Comparison of ENCODE assay signal across 17 mouse cellular contexts in the genomic region with DNA sequence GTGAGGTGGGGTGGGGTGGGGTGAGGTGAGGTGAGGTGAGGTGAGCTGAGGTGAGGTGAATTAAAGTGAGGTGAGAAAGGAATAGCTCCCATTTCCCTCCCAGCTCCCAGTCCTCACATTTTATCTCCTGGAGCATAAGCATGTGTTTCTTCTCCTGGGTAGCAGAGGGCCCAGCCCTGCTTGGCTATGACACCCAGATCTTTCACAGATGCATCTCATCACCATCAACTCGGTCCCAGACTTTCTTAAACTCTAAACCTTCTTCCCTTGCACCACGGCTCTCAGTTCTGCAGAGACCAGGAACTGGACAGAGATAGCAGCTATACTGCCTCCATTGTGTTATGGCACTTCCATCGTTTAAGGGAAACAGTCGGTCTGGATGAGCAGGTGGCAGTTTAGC.
DNase-seq lines count a peak whose midpoint lies in the region; ATAC-seq and TF ChIP-seq lines count a peak whose summit lies in the region.
"Had no signal": no experiment of that assay in that cellular context is flagged by ENCODE, and none has a peak within 500 bp of the region (broad histone marks: within the 10 kb centered on the region; RNA-seq: fewer than 3 reads in every experiment).

No protein-coding gene starts in this region.

- DNase-seq in left cerebral cortex, adult 2 months (ENCODE audit: extremely low spot score in 1 of 2, low spot score in 2 of 2): no peak
- no peak for DNase-seq in left cerebral cortex, adult 11 months (ENCODE audit: low spot score)
- DNase-seq in forebrain, embryonic 14.5 days (ENCODE audit: low spot score): no peak
- no peak for DNase-seq in midbrain, postnatal 0 days (ENCODE audit: low spot score)
- DNase-seq in retina, postnatal 1 day: no peak
- DNase-seq: adrenal gland, postnatal 25 days; cerebellum, postnatal 14 days; gastrocnemius, postnatal 36 days; kidney, postnatal 14 days; liver, postnatal 0 days; right cerebral cortex, postnatal 4 days; thymus, adult 2 months had no signal

- TF ChIP-seq CTCF in left cerebral cortex, adult 2 months (IDR thresholded peaks at IDR 0.05): no peak
- no peak for TF ChIP-seq CTCF in midbrain, postnatal 0 days (IDR thresholded peaks at IDR 0.05)

- H3K27ac ChIP-seq in left cerebral cortex, adult 2 months: peak overlapping the region; percentile 77; the same call in 1 of the 2 replicates
- peak overlapping the region; percentile 65 for H3K27ac ChIP-seq in forebrain, embryonic 14.5 days (ENCODE audit: low read depth, low read length)
- peak overlapping the region; percentile 90 for H3K27ac ChIP-seq in hindbrain, embryonic 13.5 days
- H3K27ac ChIP-seq in midbrain, postnatal 0 days (ENCODE audit: low read depth, low read length): peak overlapping the region; percentile 64; the same call in 1 of the 2 replicates
- H3K27ac ChIP-seq: intestine, embryonic 15.5 days; limb, embryonic 12.5 days had no signal

- peaks cover 65% of the 10 kb centered on the region for H3K4me1 ChIP-seq in forebrain, embryonic 14.5 days (ENCODE audit: control insufficient read depth, insufficient read depth, low read length)
- peaks cover 72% of the 10 kb centered on the region for H3K4me1 ChIP-seq in hindbrain, embryonic 13.5 days (replicated peaks)
- peaks cover 41% of the 10 kb centered on the region for H3K4me1 ChIP-seq in midbrain, postnatal 0 days (ENCODE audit: insufficient read depth, low read length)

- WGBS in forebrain, embryonic 14.5 days: 38% methylated on average over 4 of the region's 4 CpGs
- 66% methylated on average over 4 of the region's 4 CpGs for whole genome bisulfite sequencing in hindbrain, embryonic 13.5 days
- WGBS in midbrain, postnatal 0 days: 47% methylated on average over 4 of the region's 4 CpGs

- H3K4me3 ChIP-seq in left cerebral cortex, adult 2 months: no peak overlapping the region
- H3K4me3 ChIP-seq in forebrain, embryonic 14.5 days (ENCODE audit: low read depth, low read length): no peak overlapping the region
- no peak overlapping the region for H3K4me3 ChIP-seq in hindbrain, embryonic 13.5 days
- H3K4me3 ChIP-seq in midbrain, postnatal 0 days (ENCODE audit: low read depth, low read length): no peak overlapping the region
- H3K4me3 ChIP-seq: intestine, embryonic 15.5 days; limb, embryonic 12.5 days had no signal

- intact Hi-C loops in left cerebral cortex, adult 2 months (cut with DNase I): loop anchor here (5.0 kb wide), 1 partner anchor 71 kb away; no protein-coding TSS in a partner anchor

- H3K9ac ChIP-seq in forebrain, embryonic 14.5 days (ENCODE audit: low read length): no peak overlapping the region
- no peak overlapping the region for H3K9ac ChIP-seq in hindbrain, embryonic 13.5 days
- no peak overlapping the region for H3K9ac ChIP-seq in midbrain, postnatal 0 days (replicated peaks; ENCODE audit: low read length, poor library complexity, severe bottlenecking)
- H3K9ac ChIP-seq: intestine, embryonic 15.5 days; limb, embryonic 12.5 days; liver, postnatal 0 days had no signal

- H3K9me3 ChIP-seq in forebrain, embryonic 14.5 days (replicated peaks; ENCODE audit: control insufficient read depth, low read length): no peaks in the 10 kb centered on the region
- H3K9me3 ChIP-seq in hindbrain, embryonic 13.5 days: no peaks in the 10 kb centered on the region
- no peaks in the 10 kb centered on the region for H3K9me3 ChIP-seq in midbrain, postnatal 0 days (ENCODE audit: low read length)
- H3K9me3 ChIP-seq: intestine, embryonic 15.5 days; limb, embryonic 12.5 days had no signal

- H3K36me3 ChIP-seq in forebrain, embryonic 14.5 days (ENCODE audit: control insufficient read depth, insufficient read depth, low read length): no peaks in the 10 kb centered on the region
- H3K36me3 ChIP-seq in hindbrain, embryonic 13.5 days: no peaks in the 10 kb centered on the region
- no peaks in the 10 kb centered on the region for H3K36me3 ChIP-seq in midbrain, postnatal 0 days (ENCODE audit: insufficient read depth, low read length)
- H3K36me3 ChIP-seq: intestine, embryonic 15.5 days; limb, embryonic 12.5 days had no signal

- no peak for ATAC-seq in forebrain, embryonic 14.5 days
- no peak for ATAC-seq in hindbrain, embryonic 13.5 days (ENCODE audit: low FRiP score)
- ATAC-seq in midbrain, postnatal 0 days (ENCODE audit: low FRiP score): no peak
- no peak for ATAC-seq in monocyte, adult 5-6 weeks (replicated peaks; ENCODE audit: insufficient number of reproducible peaks, low FRiP score, low TSS enrichment, poor library complexity, severe bottlenecking)
- ATAC-seq: CD4-positive, CD25-positive, alpha-beta regulatory T cell, adult 4 months; intestine, embryonic 15.5 days; liver, postnatal 0 days had no signal

- no peaks in the 10 kb centered on the region for H3K27me3 ChIP-seq in forebrain, embryonic 14.5 days (replicated peaks; ENCODE audit: control insufficient read depth, insufficient read depth, low read length)
- no peaks in the 10 kb centered on the region for H3K27me3 ChIP-seq in hindbrain, embryonic 13.5 days
- no peaks in the 10 kb centered on the region for H3K27me3 ChIP-seq in midbrain, postnatal 0 days (ENCODE audit: insufficient read depth, low read length)
- H3K27me3 ChIP-seq: intestine, embryonic 15.5 days; limb, embryonic 12.5 days had no signal

- H3K4me2 ChIP-seq in forebrain, embryonic 14.5 days (ENCODE audit: low read length): no peak overlapping the region
- H3K4me2 ChIP-seq in hindbrain, embryonic 13.5 days: no peak overlapping the region
- H3K4me2 ChIP-seq in midbrain, postnatal 0 days (ENCODE audit: low read depth, low read length, poor library complexity, severe bottlenecking): no peak overlapping the region
- H3K4me2 ChIP-seq: intestine, embryonic 15.5 days; limb, embryonic 12.5 days had no signal
